Mouse (Mus musculus) C2C12 (cell line): ENCODE measurements around the gene Gdi2.

ENCODE experiments used
- CEBPB ChIP-seq: IDR thresholded peaks from one replicate; pipeline ENCODE4 v1.6.1; 2011; ENCODE audit warnings: low read depth, mild to moderate bottlenecking, control low read depth, moderate library complexity
- CTCF ChIP-seq: IDR thresholded peaks from one replicate; pipeline ENCODE4 v1.5.1; 2011; ENCODE audit not compliant: control insufficient read depth, insufficient read depth, insufficient read length
- MAX ChIP-seq: IDR thresholded peaks from one replicate; pipeline ENCODE4 v1.6.1; 2011; ENCODE audit warnings: mild to moderate bottlenecking, control low read depth
- MYOD1 ChIP-seq: IDR thresholded peaks from one replicate; pipeline ENCODE4 v1.6.1; 2011; ENCODE audit warnings: low read depth; ENCODE audit not compliant: control insufficient read depth, insufficient read length
- MYOG ChIP-seq: IDR thresholded peaks from one replicate; pipeline ENCODE4 v1.6.1; 2011; ENCODE audit not compliant: control insufficient read depth, insufficient read length; ENCODE audit errors: extremely low read depth
- USF1 ChIP-seq: IDR thresholded peaks from one replicate; pipeline ENCODE4 v1.6.1; 2011; ENCODE audit warnings: low read depth, mild to moderate bottlenecking, control low read depth, moderate library complexity

GRCm38 (mm10) chr13:3526328-3526727 lies 11.5 kb upstream of the Gdi2 start:
- TF ChIP-seq MAX (no peak), CTCF (no peak), USF1 (no peak), MYOD1 (no peak), MYOG (no peak), CEBPB (no peak)
